Mouse (Mus musculus): ENCODE measurements around the gene Anapc2. TPM values are rescaled to one million over a fixed set of nuclear protein-coding genes. Genes with fewer than 3 reads are reported as not detected.

Gene Anapc2
- polyA plus RNA-seq, 1 experiment from 2014 or later = 22.8 TPM

DNA sequence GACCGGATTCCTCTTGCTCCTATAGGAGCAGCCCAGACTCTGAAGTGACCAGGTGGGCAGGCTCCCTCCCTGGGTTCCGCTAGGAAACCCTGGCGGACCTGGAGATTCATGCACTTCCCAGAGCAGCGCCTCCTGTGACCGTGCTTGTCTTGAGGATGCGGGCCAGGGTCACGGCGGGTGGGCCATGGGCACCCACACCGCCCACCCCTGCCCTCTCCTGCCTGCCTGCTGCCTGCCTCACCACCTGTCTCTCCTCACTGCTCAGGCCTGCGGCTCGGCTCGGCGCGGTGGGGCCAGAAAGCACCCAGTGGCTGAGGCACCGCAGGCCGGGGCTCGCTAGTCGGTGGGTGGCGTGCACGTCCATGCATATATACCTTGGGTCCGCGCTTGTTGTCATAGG lies 38.7 kb downstream of the Anapc2 start:
- H3K9me3 ChIP-seq (ENCODE audit: low read length) = no peaks in the 10 kb centered on the region
- no peaks in the 10 kb centered on the region for H3K36me3 ChIP-seq (replicated peaks; ENCODE audit: insufficient read depth, low read length)
- WGBS (ENCODE audit: insufficient replicate concordance) = 4% methylated on average over 22 of the region's 22 CpGs
- ATAC-seq (no peak), DNase-seq (no peak)
- no peak overlapping the region for H3K27ac ChIP-seq (ENCODE audit: low read depth)
- TF ChIP-seq CTCF (IDR thresholded peaks at IDR 0.05; ENCODE audit: low read depth) = no peak
- TF ChIP-seq EP300 (IDR thresholded peaks at IDR 0.05; ENCODE audit: low read depth) = no peak
- no peak overlapping the region; the same call in 1 of the 2 replicates for H3K4me2 ChIP-seq (ENCODE audit: low read depth, low read length)
- peaks cover 50% of the 10 kb centered on the region for H3K27me3 ChIP-seq (ENCODE audit: insufficient read depth, low read length)
- H3K9ac ChIP-seq (replicated peaks) = no peak overlapping the region
- H3K4me3 ChIP-seq (ENCODE audit: low read depth, low read length) = no peak overlapping the region
- no peaks in the 10 kb centered on the region for H3K4me1 ChIP-seq (ENCODE audit: insufficient read depth)

DNA sequence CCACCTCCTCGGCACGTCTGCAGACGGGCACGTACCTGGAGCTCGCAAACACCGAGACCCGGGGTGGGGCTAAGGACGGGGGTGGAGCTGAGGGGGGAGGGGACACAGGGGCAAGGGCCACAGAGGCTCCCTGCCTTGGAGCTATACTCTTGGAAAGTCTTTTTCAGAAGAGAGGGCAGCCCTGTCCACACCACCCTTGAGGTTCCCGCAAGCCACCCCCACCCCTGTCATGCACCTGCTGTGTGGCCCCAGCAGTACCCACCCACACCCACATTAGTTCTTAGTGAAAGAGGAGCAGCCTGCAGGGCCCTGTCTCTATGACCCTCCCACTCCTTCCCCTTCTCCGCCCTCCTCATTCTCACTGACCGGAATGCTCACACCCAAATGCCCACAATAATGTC lies 39.2 kb downstream of the Anapc2 start:
- TF ChIP-seq CTCF (IDR thresholded peaks at IDR 0.05; ENCODE audit: low read depth) = no peak
- no peak for TF ChIP-seq EP300 (IDR thresholded peaks at IDR 0.05; ENCODE audit: low read depth)
- Histone ChIP-seq H3K9ac (replicated peaks) (no peak overlapping the region), H3K4me1 (ENCODE audit: insufficient read depth) (no peaks in the 10 kb centered on the region), H3K9me3 (ENCODE audit: low read length) (no peaks in the 10 kb centered on the region), H3K36me3 (replicated peaks; ENCODE audit: insufficient read depth, low read length) (no peaks in the 10 kb centered on the region), H3K27me3 (ENCODE audit: insufficient read depth, low read length) (peaks cover 54% of the 10 kb centered on the region), H3K27ac (ENCODE audit: low read depth) (no peak overlapping the region), H3K4me2 (ENCODE audit: low read depth, low read length) (no peak overlapping the region; the same call in 1 of the 2 replicates), H3K4me3 (ENCODE audit: low read depth, low read length) (no peak overlapping the region)
- WGBS (ENCODE audit: insufficient replicate concordance) = 9% methylated on average over 11 of the region's 11 CpGs
- no peak for DNase-seq
- ATAC-seq = no peak

DNA sequence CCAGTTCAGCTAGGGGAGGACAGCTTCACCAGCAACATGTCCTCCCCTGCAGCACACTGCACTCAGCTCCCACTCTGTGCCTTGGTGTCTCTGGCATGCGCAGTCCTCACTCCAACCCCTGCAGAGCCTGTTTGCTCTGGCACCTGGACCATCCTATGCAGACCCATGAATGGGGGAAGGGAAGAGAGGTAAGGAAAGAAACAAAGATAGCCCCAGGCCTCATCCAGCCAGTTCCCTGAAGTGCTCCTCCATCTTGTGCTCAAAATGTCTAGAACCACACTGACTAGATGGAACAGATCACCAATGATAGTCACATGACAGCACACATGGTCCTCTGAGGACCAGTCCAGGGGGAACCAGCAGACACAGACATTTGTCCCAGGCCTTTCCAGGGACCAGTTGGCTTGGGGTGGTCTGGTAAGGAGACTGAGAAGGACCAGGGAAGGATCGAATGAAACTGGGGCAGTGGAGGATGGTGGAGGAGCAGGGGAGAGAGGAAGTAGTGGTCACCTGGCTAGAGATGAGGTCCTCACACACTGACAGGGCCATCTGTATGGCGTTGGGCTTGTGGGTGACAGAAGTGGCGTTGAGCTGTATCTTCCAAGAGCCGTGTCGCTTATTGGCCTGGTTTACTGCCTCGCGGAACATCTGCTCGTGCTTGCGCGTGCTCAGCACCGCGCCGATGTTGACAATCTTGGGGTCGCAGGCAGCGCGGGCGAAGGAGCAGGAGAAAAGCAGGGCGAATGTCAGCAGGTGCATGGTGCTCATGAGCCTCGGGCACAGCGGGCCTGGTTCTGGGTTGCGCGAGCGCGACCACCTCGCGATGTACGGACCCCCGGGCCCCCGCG lies 46.1 kb downstream of the Anapc2 start:
- Histone ChIP-seq H3K9me3 (ENCODE audit: low read length) (no peaks in the 10 kb centered on the region), H3K9ac (replicated peaks) (no peak overlapping the region), H3K27me3 (ENCODE audit: insufficient read depth, low read length) (peaks cover 33% of the 10 kb centered on the region), H3K27ac (ENCODE audit: low read depth) (no peak overlapping the region), H3K36me3 (replicated peaks; ENCODE audit: insufficient read depth, low read length) (no peaks in the 10 kb centered on the region), H3K4me1 (ENCODE audit: insufficient read depth) (0 out of 2 replicates have a peak, but pooled peaks cover 3% of the 10 kb centered on the region), H3K4me3 (ENCODE audit: low read depth, low read length) (0 out of 2 replicates have a peak overlapping the region, but pooled peaks have one; percentile 19), H3K4me2 (ENCODE audit: low read depth, low read length) (peak overlapping the region; percentile 45)
- TF ChIP-seq CTCF (IDR thresholded peaks at IDR 0.05; ENCODE audit: low read depth) (no peak), EP300 (IDR thresholded peaks at IDR 0.05; ENCODE audit: low read depth) (no peak)
- 6% methylated on average over 31 of the region's 31 CpGs for WGBS (ENCODE audit: insufficient replicate concordance)
- DNase-seq (no peak), ATAC-seq (no peak)

DNA sequence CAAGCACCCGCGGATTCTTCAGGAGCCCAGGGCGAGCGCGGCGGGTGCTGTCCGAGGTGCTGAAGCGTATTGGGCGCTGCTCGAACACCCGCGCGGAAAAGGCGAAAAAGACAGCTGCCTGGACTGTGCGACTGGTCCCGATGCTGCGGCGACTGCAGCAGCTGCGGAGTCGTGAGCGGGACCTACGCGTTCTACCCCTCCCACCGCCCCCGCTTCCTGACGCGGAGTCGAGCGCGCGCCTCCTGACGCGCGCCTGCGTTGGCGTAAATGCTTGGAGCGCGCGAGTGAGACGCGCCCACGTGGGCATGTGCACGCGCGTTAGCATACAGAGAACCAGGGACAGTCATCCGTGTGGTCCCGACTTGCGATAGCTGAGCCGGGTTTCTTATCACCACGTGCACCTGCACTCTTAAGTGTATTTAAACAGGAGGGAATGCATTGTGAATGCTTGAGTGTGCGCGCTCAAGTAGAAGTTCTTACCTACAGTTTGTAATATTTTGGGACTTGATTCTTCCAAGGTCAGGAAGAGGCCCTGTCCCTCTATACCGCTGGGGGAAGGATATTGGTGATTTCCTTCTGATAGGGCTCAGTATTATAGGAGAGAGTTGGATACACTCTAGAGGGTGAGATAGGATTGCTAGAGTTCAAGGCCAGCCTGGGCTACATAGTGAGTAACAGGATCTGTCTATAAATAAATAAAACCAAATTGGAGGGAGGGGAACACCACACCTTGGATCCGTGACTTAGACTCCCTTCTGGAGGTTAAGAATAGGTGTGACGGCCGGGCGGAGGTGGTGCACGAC lies 46.9 kb downstream of the Anapc2 start, which contains the start of gene Grin1:
TSS of gene Grin1 (minus strand) at position 217 of the 803 bp plus-strand sequence.
- peak within 1 kb of the TSS; percentile 45 for H3K4me2 ChIP-seq (ENCODE audit: low read depth, low read length)
- peaks cover 33% of the 10 kb centered on the region for H3K27me3 ChIP-seq (ENCODE audit: insufficient read depth, low read length)
- ATAC-seq (no peak; the same call in 1 of the 2 replicates), DNase-seq (peak; percentile 77)
- no peak within 1 kb of the TSS for H3K9ac ChIP-seq (replicated peaks)
- TF ChIP-seq CTCF (IDR thresholded peaks at IDR 0.05; ENCODE audit: low read depth) (no peak), EP300 (IDR thresholded peaks at IDR 0.05; ENCODE audit: low read depth) (no peak)
- 10% methylated on average over 56 of the region's 58 CpGs for WGBS (ENCODE audit: insufficient replicate concordance)
- no peaks in the 10 kb centered on the region for H3K9me3 ChIP-seq (ENCODE audit: low read length)
- H3K36me3 ChIP-seq (replicated peaks; ENCODE audit: insufficient read depth, low read length) = no peaks in the 10 kb centered on the region
- 0 out of 2 replicates have a peak within 1 kb of the TSS, but pooled peaks have one; percentile 19 for H3K4me3 ChIP-seq (ENCODE audit: low read depth, low read length)
- H3K27ac ChIP-seq (ENCODE audit: low read depth) = no peak within 1 kb of the TSS
- 0 out of 2 replicates have a peak, but pooled peaks cover 3% of the 10 kb centered on the region for H3K4me1 ChIP-seq (ENCODE audit: insufficient read depth)

DNA sequence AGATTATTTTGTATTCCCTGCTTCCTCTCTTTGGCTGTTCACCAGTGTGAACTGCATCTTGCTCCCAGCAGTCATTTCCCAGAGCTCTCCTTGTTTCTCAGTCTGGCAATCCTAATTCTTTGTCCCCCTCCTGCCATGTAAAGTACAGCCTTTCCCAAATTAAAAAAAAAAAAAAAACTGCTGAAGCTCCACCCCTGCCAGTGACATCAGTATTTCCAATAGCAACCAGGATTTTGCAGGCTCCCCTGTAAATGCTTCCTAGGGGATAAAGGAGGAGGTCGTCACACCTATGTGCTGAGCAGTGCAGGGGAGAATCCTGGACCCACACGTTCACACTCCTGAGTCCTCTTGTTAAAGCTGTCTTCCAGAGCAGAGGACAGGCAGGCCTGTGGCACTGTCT lies 47.8 kb downstream of the Anapc2 start:
- TF ChIP-seq CTCF (IDR thresholded peaks at IDR 0.05; ENCODE audit: low read depth) (no peak), EP300 (IDR thresholded peaks at IDR 0.05; ENCODE audit: low read depth) (no peak)
- no peak for ATAC-seq
- DNase-seq = no peak
- Histone ChIP-seq H3K27me3 (ENCODE audit: insufficient read depth, low read length) (peaks cover 33% of the 10 kb centered on the region), H3K27ac (ENCODE audit: low read depth) (no peak overlapping the region), H3K4me1 (ENCODE audit: insufficient read depth) (0 out of 2 replicates have a peak, but pooled peaks cover 3% of the 10 kb centered on the region), H3K9me3 (ENCODE audit: low read length) (no peaks in the 10 kb centered on the region), H3K4me2 (ENCODE audit: low read depth, low read length) (no peak overlapping the region), H3K36me3 (replicated peaks; ENCODE audit: insufficient read depth, low read length) (no peaks in the 10 kb centered on the region), H3K9ac (replicated peaks) (no peak overlapping the region), H3K4me3 (ENCODE audit: low read depth, low read length) (no peak overlapping the region)
- 25% methylated on average over 2 of the region's 2 CpGs for WGBS (ENCODE audit: insufficient replicate concordance)

DNA sequence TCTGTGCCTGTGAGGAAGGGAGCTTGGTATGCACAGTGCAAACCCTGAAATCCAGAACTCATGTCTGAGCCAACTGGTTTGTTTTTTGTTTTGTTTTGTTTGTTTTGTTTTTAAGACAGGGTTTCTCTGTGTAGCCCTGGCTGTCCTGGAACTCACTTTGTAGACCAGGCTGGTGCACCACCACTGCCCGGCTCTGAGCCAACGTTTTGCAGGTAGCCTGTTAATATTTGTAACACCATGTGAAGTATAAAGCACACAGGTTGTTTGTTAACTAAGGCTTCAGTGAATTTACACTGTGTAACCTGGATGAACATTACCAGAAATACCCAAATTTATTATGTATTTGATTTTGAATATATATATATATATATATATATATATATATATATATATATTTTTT lies 53.8 kb downstream of the Anapc2 start:
- ATAC-seq (no peak), DNase-seq (no peak)
- no peak overlapping the region for H3K9ac ChIP-seq (replicated peaks)
- TF ChIP-seq EP300 (IDR thresholded peaks at IDR 0.05; ENCODE audit: low read depth) (no peak), CTCF (IDR thresholded peaks at IDR 0.05; ENCODE audit: low read depth) (no peak)
- no peaks in the 10 kb centered on the region for H3K36me3 ChIP-seq (replicated peaks; ENCODE audit: insufficient read depth, low read length)
- no peaks in the 10 kb centered on the region for H3K9me3 ChIP-seq (ENCODE audit: low read length)
- no peak overlapping the region for H3K4me2 ChIP-seq (ENCODE audit: low read depth, low read length)
- 70% methylated on average over 2 of the region's 2 CpGs for WGBS (ENCODE audit: insufficient replicate concordance)
- H3K27ac ChIP-seq (ENCODE audit: low read depth) = no peak overlapping the region
- no peaks in the 10 kb centered on the region for H3K4me1 ChIP-seq (ENCODE audit: insufficient read depth)
- H3K27me3 ChIP-seq (ENCODE audit: insufficient read depth, low read length) = no peaks in the 10 kb centered on the region
- no peak overlapping the region for H3K4me3 ChIP-seq (ENCODE audit: low read depth, low read length)

Measured in liver, postnatal 0 days (tissue).